Mouse (Mus musculus) heart, postnatal 25 days (tissue): ENCODE data around the gene Cd83. TPM values are rescaled to one million over a fixed set of nuclear protein-coding genes. Genes with fewer than 3 reads are reported as not detected.
A peak's percentile ranks its signal among the peaks of the same experiment; 100 is the strongest.

Source experiments
- DNase-seq: peaks from one replicate; pipeline ENCODE4 v3.0.0; 2022; ENCODE audit warnings: low spot score
- intact Hi-C: fragments of 180-260 bp; cut with DNase I; formaldehyde crosslinking; loops from one replicate; pipeline ENCODE4 v1.15.1; 2025
- total RNA-seq, 2 experiments: library from RNA; stranded (reverse); gene quantifications; 2 replicates each; pipeline ENCODE4 v1.2.3; 2021

Cd83 gene
- 1 to 10 TPM; 3.1 to 3.5 TPM for total RNA-seq

DNA sequence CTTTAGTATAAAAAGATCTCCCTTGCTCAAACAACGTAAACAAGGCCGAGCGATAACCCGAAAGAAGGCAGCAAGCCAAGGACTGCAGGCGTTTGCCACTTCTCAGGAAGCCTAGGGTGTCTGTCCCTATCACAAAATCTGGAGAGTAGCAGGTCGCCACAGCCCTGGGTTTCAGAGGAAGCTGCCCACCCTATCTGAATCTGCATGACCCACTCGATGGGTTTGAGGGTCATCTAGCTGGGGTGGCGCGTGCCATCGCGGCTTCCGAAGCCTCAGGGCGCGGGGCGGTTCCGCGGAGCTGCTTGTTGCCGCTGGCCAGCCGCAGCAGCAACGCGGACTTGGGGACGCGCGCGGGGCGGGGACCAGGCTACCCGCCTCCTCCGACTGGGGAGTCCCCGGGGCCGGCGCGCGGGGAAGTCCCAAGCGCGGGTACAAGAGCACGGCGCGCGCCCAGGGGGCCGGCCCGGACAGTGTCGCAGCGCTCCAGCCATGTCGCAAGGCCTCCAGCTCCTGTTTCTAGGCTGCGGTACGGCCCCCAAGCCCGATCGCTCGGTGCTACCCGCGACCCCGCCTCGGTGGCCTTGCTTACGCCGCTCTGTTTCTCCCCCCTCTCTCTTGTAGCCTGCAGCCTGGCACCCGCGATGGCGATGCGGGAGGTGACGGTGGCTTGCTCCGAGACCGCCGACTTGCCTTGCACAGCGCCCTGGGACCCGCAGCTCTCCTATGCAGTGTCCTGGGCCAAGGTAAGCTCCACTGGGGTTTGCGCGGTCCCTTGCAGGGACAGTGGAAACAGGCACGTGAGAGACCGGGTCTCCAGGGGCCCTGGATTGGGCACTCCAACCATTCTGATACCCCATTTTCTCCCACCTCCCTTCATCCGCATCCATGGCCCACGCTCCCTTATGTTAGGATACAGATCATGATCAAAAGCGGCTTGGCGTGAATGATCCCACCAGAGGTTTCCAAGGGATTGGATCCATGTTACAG lies at the start of gene Cd83:
Gene Cd83 (plus strand): TSS at position 51 of the 987 bp plus-strand sequence.
- peak; percentile 69 for DNase-seq
- intact Hi-C loops, result no loop called here

DNA sequence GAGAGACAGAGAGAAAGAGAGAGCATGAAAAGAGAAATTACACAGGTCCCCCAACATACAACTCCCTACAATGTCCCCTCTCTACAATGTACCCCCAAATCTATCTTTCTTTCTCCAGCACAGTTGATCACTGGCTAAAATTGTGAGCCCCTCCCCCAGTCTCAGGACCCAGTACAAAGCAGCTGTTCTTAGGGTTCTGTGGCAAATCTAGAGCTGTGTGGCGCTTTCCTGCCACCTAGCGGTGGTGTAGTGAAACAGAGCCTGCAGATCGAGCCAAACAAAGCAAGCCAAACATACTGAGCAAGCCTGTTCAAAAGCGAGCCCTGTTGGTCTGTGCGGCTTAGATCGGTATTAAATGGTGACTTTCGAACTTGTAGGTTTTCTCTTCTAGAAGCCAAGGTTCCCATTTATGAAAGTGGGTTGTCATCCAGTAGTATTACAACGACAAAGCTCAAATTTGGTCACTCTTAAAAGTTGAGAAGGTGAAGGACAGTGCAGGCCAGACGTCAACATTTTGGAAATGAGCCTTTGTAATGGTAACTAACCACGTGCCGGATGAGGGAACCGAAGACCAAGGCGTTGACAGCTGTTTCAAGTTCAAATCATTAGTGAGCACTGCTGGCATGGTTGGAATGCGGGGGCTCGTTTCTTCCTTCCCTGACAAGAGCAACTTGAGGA lies 44.8 kb upstream of the Cd83 start:
- DNase-seq, result peak; percentile 45
- intact Hi-C loops, result loop anchor here (1.0 to 10.0 kb wide), 2 partner anchors 144 to 565 kb away; partner anchors contain the start of gene Tbc1d7

DNA sequence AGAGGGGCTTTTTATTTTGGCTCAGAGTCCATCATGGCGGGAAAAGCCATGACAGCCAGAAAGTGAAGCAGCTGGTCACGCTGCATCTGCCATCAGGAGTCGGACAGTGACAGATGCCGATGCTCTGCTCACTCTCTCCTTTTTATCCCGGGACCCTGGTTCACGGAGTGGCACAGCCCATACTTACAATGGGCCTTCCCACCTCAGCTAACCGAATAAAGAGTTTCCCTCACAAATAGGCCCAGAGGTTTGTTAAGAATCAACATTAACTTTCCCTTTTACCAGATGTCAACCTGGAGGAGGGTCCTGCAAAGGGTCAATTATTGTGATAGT lies 44.3 kb upstream of the Cd83 start:
- no peak for DNase-seq
- intact Hi-C loops, result no loop called here

DNA sequence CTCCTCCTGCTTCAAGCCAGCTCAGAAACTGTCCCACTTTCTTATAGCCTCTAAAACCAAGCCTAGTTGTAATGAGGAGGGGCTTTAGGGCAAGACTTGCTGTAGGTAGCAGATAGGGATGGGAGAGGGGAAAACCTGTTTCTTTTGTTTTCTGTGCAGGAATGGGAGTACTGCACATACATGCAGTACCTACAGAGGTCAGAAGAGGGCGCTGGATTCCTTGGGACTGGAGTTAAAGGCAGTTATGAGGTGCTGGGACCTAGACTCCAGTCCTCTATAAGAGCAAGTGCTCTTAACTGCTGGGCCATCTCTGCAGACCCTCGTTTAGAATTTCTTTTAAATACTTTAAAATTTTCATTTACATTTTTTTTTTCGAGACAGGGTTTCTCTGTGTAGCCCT lies 41.9 kb upstream of the Cd83 start:
- no peak for DNase-seq
- intact Hi-C loops, result no loop called here

DNA sequence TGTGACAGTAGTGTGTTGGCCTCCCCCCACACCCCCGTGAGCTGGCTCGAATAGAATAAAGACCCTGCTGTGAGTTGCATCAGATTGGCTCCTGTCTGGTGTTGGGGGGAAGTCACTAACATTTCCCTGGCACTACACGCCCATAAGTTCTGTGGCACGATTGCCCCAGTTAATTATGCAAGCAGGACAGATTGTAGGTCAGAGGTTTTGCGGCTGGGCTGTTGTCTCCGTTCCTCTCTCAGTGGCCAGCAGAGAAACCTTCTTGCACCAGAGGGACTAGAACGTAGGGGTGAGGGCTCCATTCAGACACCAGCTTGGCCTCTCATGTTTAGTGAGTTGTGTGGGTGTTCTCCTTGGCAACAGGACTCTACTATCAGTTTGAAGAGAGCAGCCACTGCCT lies 40.3 kb upstream of the Cd83 start:
- no peak for DNase-seq
- intact Hi-C loops, result no loop called here

DNA sequence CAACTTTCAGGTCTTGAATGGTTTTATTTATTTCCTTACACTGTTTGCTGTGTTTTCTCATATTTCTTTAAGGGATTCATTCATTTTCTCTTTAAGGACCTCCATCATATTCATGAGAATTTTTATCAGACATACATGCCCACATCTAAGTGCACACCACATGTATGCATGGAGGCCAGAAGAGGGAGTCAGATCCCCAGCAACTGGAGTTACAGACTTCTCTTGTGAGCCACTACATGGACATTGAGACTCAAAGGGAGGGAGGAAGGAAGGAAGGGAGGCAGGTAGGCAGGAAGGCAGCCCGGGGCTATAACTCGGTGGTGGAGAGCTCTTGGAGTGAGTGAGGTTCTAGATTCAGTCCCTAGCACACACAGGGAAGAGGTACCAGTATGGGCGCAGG lies 34.3 kb upstream of the Cd83 start:
- DNase-seq, result no peak
- intact Hi-C loops, result no loop called here

DNA sequence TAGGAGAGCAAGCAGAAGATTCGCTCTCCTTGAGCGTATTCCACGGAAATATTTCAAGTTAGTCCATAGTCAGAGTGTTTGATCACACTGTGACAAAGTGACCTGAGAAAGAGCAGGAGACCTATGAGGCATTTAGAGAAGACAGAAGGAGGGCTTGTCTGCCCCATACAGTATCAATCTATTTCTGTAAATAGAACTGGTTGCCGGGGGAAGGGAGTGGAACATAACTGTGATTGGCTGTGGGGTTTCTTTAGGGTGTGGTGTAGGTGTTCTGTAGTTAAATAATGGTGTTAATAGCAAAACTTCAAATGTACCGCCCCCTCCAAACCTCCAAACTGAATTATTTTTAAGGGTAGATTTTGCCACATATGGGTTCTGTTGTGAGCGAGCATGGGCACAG lies 33.6 kb upstream of the Cd83 start:
- intact Hi-C loops, result no loop called here
- no peak for DNase-seq

DNA sequence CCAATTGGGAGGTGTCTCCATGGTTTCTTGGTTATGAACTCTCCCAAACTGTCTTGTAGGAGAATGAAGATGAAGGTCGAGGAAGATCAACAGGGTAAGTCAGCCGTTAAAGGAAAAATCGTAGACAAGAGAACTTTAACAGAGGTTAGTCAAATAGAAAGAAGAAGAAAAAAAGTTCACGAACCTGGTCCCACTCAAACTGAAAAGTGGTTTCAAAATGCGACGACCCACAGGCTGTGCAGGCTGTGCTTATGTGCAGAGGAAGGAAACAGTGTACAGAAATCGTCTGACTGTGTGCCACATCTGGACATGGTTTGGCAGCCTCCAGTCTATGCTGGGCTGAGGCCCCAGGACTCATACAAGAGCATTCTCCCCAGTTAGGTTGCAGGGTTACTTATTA lies 32.2 kb upstream of the Cd83 start:
- intact Hi-C loops, result no loop called here
- DNase-seq, result no peak

DNA sequence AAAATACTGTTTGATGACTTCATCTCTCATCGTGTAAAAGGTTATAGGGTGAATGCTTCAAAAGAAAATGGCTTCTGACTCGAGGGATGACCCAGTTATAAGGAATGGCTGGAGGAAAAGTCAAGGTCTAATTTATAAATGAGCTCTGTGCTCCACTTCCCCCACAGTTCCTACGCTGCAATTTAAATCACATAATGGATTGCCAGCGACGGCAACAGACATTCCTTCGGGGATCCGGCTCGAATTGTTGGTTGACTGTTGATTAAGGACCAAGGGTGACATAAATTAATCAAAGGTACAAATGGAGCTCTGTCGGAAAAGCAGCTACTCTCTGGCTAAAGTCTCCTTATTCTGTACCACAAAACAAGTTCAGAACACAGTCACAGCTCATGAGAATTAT lies 30.9 kb upstream of the Cd83 start:
- no peak for DNase-seq
- intact Hi-C loops, result no loop called here

DNA sequence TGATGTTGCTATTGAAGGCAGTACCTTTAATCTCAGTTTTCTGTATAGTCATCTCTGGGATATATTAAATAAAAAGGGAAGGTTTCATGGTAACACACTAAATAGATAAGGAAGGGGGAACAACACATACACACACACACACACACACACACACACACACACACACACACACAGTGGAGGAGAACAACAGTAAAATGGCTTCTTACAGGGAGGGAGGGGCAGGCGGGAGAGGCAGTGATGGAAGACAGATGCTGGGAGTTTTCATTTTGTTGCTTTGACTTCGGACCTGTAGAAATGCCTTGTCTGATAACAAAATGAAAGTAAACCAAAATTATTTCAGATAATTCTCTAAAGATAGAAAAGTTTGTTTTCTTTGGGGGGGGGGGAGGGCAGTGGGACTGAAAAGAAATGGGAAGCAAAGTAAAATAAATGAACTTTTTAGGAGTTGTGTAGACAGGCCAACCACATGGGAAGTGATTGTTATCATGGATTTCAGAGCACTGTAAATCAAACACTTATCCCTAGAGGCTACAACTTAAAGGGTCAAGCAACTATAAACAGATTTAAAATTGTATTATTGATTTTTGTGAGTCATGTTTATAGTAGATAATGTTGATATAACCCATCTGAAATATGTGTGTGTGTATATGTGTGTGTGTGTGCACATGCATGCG lies 30.0 kb upstream of the Cd83 start:
- DNase-seq, result no peak
- intact Hi-C loops, result no loop called here

DNA sequence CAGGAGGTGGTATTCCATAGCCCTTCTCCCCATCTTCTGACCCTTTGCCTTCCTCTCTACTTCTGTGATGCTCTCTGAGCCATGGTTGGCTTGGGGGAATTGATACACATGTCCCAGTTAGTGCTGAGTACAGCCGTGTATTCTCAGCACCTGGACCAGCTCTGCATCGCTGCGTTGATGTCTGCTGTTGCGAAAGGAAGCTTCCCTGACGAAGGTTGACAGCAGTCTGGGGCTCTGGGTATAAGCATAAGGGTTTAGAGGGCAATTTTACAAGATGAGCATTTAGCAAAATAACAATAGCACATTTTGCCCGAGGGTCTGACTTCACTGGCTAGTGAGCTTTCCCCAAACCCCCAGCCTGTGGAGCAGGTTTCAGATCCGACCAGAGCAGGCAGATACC lies 29.0 kb upstream of the Cd83 start:
- intact Hi-C loops, result no loop called here
- DNase-seq, result no peak

DNA sequence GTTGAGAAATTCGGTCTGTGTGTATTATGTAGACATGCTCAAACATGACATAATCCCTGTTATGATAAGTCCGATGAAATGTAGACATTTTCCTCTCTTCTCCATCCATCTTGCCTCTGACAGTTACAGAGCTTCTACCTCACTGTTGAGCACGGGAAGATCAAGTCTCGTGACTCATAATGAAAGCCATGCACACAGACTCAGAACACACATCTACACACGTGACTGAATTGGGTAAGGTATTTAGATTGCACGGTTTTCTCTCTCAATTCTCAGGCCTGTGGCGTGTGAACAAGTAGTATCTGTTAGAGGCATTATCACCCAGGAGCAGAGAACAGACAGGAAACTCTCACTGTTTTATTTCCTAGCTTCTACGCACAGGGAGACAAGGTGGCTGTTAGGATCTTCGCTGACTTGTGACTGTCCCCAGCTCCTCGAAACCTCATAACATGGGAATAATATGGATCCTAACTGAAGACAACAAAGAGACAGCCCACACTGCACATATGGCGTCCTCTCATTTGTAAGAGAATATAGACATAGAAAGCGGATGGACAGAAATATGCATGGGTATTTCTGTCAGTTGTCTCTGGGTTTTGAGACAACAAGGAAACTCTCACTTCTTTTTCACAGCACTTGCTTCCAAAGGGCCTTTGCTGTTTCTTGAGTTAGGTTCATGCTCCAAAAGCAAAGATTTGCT lies 23.3 kb upstream of the Cd83 start:
- no peak for DNase-seq

DNA sequence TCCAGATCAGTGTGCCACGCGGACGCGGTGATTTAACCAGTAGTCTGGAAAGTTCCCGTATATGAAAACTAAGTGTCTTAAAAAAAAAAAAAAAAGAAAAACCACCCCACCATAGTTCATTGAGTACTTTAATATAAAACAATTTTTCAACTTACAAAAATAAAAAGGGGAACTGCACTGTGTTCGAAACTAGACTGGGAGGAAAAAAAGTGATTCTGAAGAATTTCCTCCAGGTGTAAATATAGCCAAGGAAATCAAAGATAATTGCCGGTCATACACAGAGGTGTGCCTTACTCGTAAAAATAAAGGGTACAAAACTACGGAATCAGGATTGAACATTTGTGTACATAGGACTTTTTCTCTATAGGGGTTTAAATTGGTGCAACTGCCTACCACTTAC lies 21.7 kb upstream of the Cd83 start:
- intact Hi-C loops, result no loop called here

More for the DNA sequence above, 23.3 kb upstream of the Cd83 start:
- intact Hi-C loops, result no loop called here

DNA sequence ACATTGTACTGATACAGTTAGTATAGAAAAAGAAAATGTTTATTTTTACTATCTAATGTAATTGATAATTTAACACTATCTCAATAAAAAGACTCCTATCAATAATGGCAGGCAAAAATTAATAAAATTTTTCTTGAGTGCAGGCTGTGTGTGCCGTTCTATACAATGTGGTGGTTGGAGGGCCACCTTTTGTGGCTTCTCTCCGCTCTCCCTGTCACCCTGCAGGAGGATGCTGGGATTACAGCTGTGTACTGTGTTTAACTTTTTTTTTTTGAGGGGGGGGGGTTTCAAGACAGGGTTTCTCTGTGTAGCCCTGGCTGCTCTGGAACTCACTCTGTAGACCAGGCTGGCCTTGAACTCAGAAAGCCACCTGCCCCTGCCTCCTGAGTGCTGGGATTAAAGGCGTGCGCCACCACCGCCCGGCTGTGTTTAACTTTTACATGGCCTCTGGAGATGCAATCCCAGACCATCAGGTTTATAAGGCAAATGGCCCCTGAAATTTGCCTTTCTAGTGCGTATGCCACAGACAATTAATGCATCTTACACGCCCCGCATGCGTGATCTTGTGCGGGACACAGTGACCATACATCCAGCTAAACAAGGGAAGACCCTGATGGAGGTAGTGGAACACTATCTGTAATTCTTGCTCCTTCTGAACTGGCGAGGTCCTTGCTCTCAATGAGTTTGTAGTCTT lies 21.1 kb upstream of the Cd83 start:
- intact Hi-C loops, result no loop called here
- DNase-seq, result no peak

More for the DNA sequence above, 21.7 kb upstream of the Cd83 start:
- DNase-seq, result no peak

DNA sequence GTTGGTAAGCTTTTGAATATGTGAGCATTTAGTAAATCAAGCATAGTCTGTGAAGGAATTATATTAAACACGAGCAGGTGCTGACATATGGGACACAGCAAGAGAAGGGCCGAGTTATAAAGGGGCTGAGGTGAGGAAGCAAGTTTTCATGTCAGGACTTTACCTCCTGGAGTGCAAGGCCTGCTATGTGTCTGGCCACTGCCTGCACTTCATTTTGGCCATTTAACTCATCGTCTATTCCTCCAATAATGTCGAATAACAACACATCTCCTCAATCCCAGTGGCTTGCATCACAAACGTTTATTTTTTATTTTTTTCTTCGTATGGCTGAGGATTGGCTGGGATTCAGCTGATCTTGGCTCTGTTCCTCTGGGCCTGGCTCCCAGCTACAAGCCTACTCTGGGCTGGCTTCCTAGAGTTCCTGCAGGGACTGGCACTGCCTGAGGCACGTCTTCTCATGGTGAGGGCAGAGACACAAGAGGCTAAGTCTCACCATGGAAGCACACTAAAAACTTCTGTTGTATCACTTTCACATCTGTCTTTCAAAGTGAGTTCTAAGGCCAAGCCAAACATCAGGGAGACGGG lies 20.5 kb upstream of the Cd83 start:
- intact Hi-C loops, result no loop called here
- DNase-seq, result no peak

DNA sequence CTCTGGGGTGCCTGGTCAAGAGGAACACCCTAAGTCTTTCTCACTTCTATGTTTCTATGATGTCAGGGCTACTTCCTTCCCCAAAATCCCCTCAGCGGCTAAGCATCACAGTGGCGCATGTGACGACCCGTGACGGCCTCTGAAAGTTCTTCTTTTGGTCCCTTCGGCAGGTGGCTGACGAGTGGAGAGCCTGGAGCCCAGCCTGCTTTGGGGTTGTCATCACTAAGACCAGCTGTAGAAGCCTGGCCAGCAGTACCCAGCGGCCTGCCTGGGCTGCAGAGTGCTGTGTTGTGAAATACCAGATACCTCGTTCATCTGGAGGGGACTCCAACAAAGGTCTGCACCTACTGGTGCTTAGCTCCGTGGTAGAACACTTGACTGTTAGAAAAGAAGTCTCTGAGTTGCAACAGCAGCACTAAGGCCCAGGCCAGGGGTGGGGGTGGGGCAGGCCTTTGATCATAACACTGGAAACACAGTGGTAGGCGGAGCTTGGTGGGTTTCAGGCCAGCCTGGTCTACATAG lies 19.2 kb upstream of the Cd83 start:
- DNase-seq, result no peak
- intact Hi-C loops, result no loop called here

DNA sequence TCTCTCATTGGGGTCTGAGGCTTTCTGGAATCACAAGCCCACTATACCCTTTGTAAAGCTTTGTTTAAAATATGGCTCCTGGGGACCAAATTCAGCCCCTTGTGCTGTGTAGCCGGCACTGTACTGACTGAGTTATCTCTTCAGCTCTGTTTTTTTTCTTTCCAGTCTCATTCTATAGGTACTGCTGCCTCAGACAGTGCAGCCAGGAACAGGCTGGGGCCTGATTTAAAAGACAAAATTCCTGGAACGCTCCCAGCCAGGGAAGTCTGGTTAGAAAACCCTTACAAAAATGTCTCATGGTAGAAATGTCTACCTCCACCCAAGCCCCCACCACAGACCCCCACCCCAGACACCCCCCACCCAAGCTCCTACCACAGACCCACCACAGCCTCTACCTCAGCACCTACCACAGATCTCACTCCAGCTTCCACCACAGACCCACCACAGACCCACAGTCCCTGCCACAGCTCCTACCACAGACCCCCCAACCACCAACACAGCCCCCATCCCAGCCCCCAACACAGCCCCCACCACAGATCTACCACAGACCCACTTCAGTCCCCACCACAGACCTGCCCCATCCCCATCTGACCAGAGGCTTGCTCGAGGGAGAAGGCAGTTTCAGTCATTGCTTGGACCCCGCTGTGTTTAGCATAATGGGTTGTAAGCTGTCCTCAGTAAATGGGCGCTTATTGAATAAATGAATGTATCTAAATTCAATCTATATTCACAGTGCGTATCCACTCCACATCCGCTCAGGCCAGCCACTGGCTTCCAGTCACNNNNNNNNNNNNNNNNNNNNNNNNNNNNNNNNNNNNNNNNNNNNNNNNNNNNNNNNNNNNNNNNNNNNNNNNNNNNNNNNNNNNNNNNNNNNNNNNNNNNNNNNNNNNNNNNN lies 17.5 kb upstream of the Cd83 start:
- DNase-seq, result no peak
- intact Hi-C loops, result no loop called here

DNA sequence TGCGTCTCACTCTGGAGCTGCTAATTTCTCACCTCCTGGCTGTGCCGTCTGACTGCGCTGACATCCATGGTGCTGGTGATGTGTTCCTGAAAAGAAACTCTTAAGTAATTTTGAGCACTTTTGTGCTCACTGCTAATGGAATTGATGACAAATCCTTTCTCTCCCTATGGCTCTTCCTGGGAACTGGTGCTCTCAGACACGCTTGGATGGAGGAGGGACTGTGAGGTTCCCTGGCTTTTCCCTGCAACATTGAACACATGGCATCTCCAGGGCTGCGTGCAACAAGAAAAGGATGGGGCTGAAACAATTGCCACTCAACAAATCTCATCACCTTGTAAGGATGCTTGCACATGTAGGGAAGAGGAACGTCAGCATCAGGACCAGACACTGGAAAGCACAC lies 11.6 kb upstream of the Cd83 start:
- DNase-seq, result no peak
- intact Hi-C loops, result no loop called here
